Mouse (Mus musculus) C2C12 (cell line): ENCODE measurements around the gene Soat1. TPM values are rescaled to one million over a fixed set of nuclear protein-coding genes. Genes with fewer than 3 reads are reported as not detected.

ENCODE experiments used
- H3K27me3 ChIP-seq: one replicate; pipeline ENCODE4 v1.6.1; 2011; ENCODE audit not compliant: control insufficient read depth, insufficient read depth, insufficient read length
- H3K36me3 ChIP-seq: one replicate; pipeline ENCODE4 v1.6.1; 2011; ENCODE audit not compliant: control insufficient read depth, insufficient read depth
- H3K4me3 ChIP-seq: one replicate; pipeline ENCODE4 v1.5.1; 2011; ENCODE audit warnings: mild to moderate bottlenecking, control low read depth; ENCODE audit not compliant: poor library complexity, insufficient read depth, severe bottlenecking
- H3K79me2 ChIP-seq: one replicate; pipeline ENCODE4 v1.6.1; 2011; ENCODE audit not compliant: control insufficient read depth, insufficient read depth
- H3K79me3 ChIP-seq: one replicate; pipeline ENCODE4 v1.6.1; 2011; ENCODE audit warnings: low read depth, control low read depth
- H3ac ChIP-seq: one replicate; pipeline ENCODE3; 2011; ENCODE audit warnings: low read depth; ENCODE audit not compliant: control insufficient read depth, insufficient read length
- CEBPB ChIP-seq: IDR thresholded peaks from one replicate; pipeline ENCODE4 v1.6.1; 2011; ENCODE audit warnings: low read depth, mild to moderate bottlenecking, control low read depth, moderate library complexity
- CTCF ChIP-seq: IDR thresholded peaks from one replicate; pipeline ENCODE4 v1.5.1; 2011; ENCODE audit not compliant: control insufficient read depth, insufficient read depth, insufficient read length
- FOSL1 ChIP-seq: IDR thresholded peaks from one replicate; pipeline ENCODE4 v1.8.0; 2011; ENCODE audit warnings: mild to moderate bottlenecking, low read length; ENCODE audit not compliant: poor library complexity, insufficient read depth, severe bottlenecking
- MAX ChIP-seq: IDR thresholded peaks from one replicate; pipeline ENCODE4 v1.6.1; 2011; ENCODE audit warnings: mild to moderate bottlenecking, control low read depth
- MYOD1 ChIP-seq: IDR thresholded peaks from one replicate; pipeline ENCODE4 v1.6.1; 2011; ENCODE audit warnings: low read depth; ENCODE audit not compliant: control insufficient read depth, insufficient read length
- MYOG ChIP-seq: IDR thresholded peaks from one replicate; pipeline ENCODE4 v1.6.1; 2011; ENCODE audit not compliant: control insufficient read depth, insufficient read length; ENCODE audit errors: extremely low read depth
- USF1 ChIP-seq: IDR thresholded peaks from one replicate; pipeline ENCODE4 v1.6.1; 2011; ENCODE audit warnings: low read depth, mild to moderate bottlenecking, control low read depth, moderate library complexity
- polyA plus RNA-seq: library from polyadenylated mRNA; unstranded; fragments of >200 nt; fragmentation: generic; extraction: Trizol; gene quantifications from one replicate; pipeline ENCODE4 v1.2.1, GENCODE M21; 2012; ENCODE audit warnings: missing spikeins

Soat1 gene
- polyA plus RNA-seq, 1 experiment, result 72.5 TPM

- Histone ChIP-seq H3K27me3 (no peaks in the 10 kb centered on the region), H3K79me3 (peaks cover 60% of the 10 kb centered on the region), H3K36me3 (peaks cover 50% of the 10 kb centered on the region), H3ac (no peak overlapping the region), H3K4me3 (no peak overlapping the region), H3K79me2 (peaks cover 79% of the 10 kb centered on the region)
- TF ChIP-seq CEBPB, result no peak
- no peak for TF ChIP-seq FOSL1
- TF ChIP-seq MAX, result no peak
- no peak for TF ChIP-seq MYOD1
- no peak for TF ChIP-seq MYOG
- TF ChIP-seq CTCF, result no peak
- TF ChIP-seq USF1, result no peak
Measured at GRCm38 (mm10) chr1:156471071-156471470, 3.1 kb downstream of the Soat1 start.

- TF ChIP-seq MAX (no peak), CTCF (no peak), MYOG (no peak), USF1 (no peak), CEBPB (no peak)
- peaks cover 65% of the 10 kb centered on the region for H3K79me3 ChIP-seq
Measured at GRCm38 (mm10) chr1:156470557-156470956, 3.6 kb downstream of the Soat1 start.

GRCm38 (mm10) chr1:156468576-156468975 lies 5.6 kb downstream of the Soat1 start:
- Histone ChIP-seq H3K27me3 (no peaks in the 10 kb centered on the region), H3K79me3 (peaks cover 75% of the 10 kb centered on the region), H3K4me3 (no peak overlapping the region), H3ac (no peak overlapping the region), H3K79me2 (peaks cover 93% of the 10 kb centered on the region), H3K36me3 (peaks cover 70% of the 10 kb centered on the region)
- TF ChIP-seq FOSL1, result no peak
- no peak for TF ChIP-seq CTCF
- no peak for TF ChIP-seq MYOG
- no peak for TF ChIP-seq USF1
- no peak for TF ChIP-seq MYOD1

More at GRCm38 (mm10) chr1:156470557-156470956, 3.6 kb downstream of the Soat1 start:
- Histone ChIP-seq H3K4me3 (no peak overlapping the region), H3ac (no peak overlapping the region), H3K27me3 (no peaks in the 10 kb centered on the region), H3K79me2 (peaks cover 84% of the 10 kb centered on the region), H3K36me3 (peaks cover 56% of the 10 kb centered on the region)

GRCm38 (mm10) chr1:156467655-156468255 lies 6.4 kb downstream of the Soat1 start:
- Histone ChIP-seq H3ac (no peak overlapping the region), H3K79me2 (peaks cover 92% of the 10 kb centered on the region), H3K27me3 (no peaks in the 10 kb centered on the region), H3K36me3 (peaks cover 75% of the 10 kb centered on the region), H3K79me3 (peaks cover 80% of the 10 kb centered on the region), H3K4me3 (no peak overlapping the region)
- TF ChIP-seq CEBPB, result no peak
- no peak for TF ChIP-seq MYOG
- TF ChIP-seq MAX, result no peak
- TF ChIP-seq FOSL1, result no peak
- no peak for TF ChIP-seq CTCF
- TF ChIP-seq USF1, result no peak

- Histone ChIP-seq H3K79me2 (peaks cover 92% of the 10 kb centered on the region), H3ac (no peak overlapping the region), H3K79me3 (peaks cover 78% of the 10 kb centered on the region), H3K27me3 (no peaks in the 10 kb centered on the region), H3K36me3 (peaks cover 78% of the 10 kb centered on the region), H3K4me3 (no peak overlapping the region)
- TF ChIP-seq USF1 (no peak), MYOG (no peak), CTCF (no peak), MYOD1 (no peak), FOSL1 (no peak), CEBPB (no peak), MAX (no peak)
Measured at GRCm38 (mm10) chr1:156464963-156465362, 9.2 kb downstream of the Soat1 start.
